Mouse (Mus musculus): ENCODE data around the gene Gigyf2. TPM values are rescaled to one million over a fixed set of nuclear protein-coding genes. Genes with fewer than 3 reads are reported as not detected.
A peak's percentile ranks its signal among the peaks of the same experiment; 100 is the strongest.

Gigyf2 gene
- polyA plus RNA-seq, 1 experiment from 2014 or later, result 41.6 TPM

- H3K36me3 ChIP-seq (ENCODE audit: control insufficient read depth, insufficient read depth, low read length), result no peaks in the 10 kb centered on the region
- no peak overlapping the region for H3K27ac ChIP-seq (replicated peaks; ENCODE audit: low read depth, low read length)
- DNase-seq (ENCODE audit: low spot score), result no peak
- no peaks in the 10 kb centered on the region for H3K4me1 ChIP-seq (ENCODE audit: control insufficient read depth, insufficient read depth, low read length)
- ATAC-seq (ENCODE audit: low read depth), result no peak
- H3K4me2 ChIP-seq (ENCODE audit: low read depth, low read length), result no peak overlapping the region
- no peak overlapping the region for H3K4me3 ChIP-seq (ENCODE audit: low read depth, low read length)
- H3K9me3 ChIP-seq (ENCODE audit: control insufficient read depth, low read length), result no peaks in the 10 kb centered on the region
- 81% methylated on average over 2 of the region's 2 CpGs for WGBS
- no peaks in the 10 kb centered on the region for H3K27me3 ChIP-seq (replicated peaks; ENCODE audit: control insufficient read depth, insufficient read depth, low read length)
- H3K9ac ChIP-seq (ENCODE audit: low read depth, low read length), result no peak overlapping the region
Observed at GRCm38 (mm10) chr1:87313116-87313515, 13.7 kb upstream of the Gigyf2 start.

GRCm38 (mm10) chr1:87313843-87314570 is 12.8 kb upstream of the Gigyf2 start:
- H3K9me3 ChIP-seq (ENCODE audit: control insufficient read depth, low read length), result 0 out of 2 replicates have a peak, but pooled peaks cover 1% of the 10 kb centered on the region
- no peak overlapping the region for H3K4me3 ChIP-seq (ENCODE audit: low read depth, low read length)
- H3K27ac ChIP-seq (replicated peaks; ENCODE audit: low read depth, low read length), result no peak overlapping the region
- DNase-seq (ENCODE audit: low spot score) (no peak), ATAC-seq (ENCODE audit: low read depth) (no peak)
- H3K4me1 ChIP-seq (ENCODE audit: control insufficient read depth, insufficient read depth, low read length), result no peaks in the 10 kb centered on the region
- no peak overlapping the region for H3K9ac ChIP-seq (ENCODE audit: low read depth, low read length)
- no peak overlapping the region for H3K4me2 ChIP-seq (ENCODE audit: low read depth, low read length)
- 91% methylated on average over 8 of the region's 8 CpGs for WGBS
- H3K27me3 ChIP-seq (replicated peaks; ENCODE audit: control insufficient read depth, insufficient read depth, low read length), result no peaks in the 10 kb centered on the region
- no peaks in the 10 kb centered on the region for H3K36me3 ChIP-seq (ENCODE audit: control insufficient read depth, insufficient read depth, low read length)

DNA sequence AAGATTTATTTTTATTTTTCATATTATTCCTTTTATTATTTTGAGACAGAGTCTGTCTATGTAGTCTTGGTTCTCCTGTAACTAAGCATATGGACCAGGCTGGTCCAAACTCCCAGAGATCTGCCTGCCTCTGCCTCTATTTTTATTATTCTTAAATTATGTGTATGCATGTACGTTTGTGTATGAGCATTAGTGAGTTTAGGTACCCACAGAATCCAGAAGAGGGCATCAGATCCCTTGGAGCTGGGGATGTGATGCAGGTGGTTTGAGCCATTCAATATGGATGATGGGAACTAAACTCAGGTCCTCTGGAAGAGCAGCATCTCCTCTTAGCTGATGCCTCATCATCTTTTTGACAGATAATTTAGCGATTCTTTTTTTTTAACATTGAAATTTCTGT is 11.4 kb upstream of the Gigyf2 start:
- H3K36me3 ChIP-seq (ENCODE audit: control insufficient read depth, insufficient read depth, low read length), result no peaks in the 10 kb centered on the region
- H3K4me3 ChIP-seq (ENCODE audit: low read depth, low read length), result no peak overlapping the region
- no peaks in the 10 kb centered on the region for H3K27me3 ChIP-seq (replicated peaks; ENCODE audit: control insufficient read depth, insufficient read depth, low read length)
- H3K27ac ChIP-seq (replicated peaks; ENCODE audit: low read depth, low read length), result no peak overlapping the region
- no peak for ATAC-seq (ENCODE audit: low read depth)
- no peaks in the 10 kb centered on the region for H3K4me1 ChIP-seq (ENCODE audit: control insufficient read depth, insufficient read depth, low read length)
- no peak for DNase-seq (ENCODE audit: low spot score)
- no peak overlapping the region for H3K9ac ChIP-seq (ENCODE audit: low read depth, low read length)
- WGBS, result 85% methylated on average over 2 of the region's 2 CpGs
- H3K9me3 ChIP-seq (ENCODE audit: control insufficient read depth, low read length), result peaks cover 15% of the 10 kb centered on the region
- H3K4me2 ChIP-seq (ENCODE audit: low read depth, low read length), result no peak overlapping the region

DNA sequence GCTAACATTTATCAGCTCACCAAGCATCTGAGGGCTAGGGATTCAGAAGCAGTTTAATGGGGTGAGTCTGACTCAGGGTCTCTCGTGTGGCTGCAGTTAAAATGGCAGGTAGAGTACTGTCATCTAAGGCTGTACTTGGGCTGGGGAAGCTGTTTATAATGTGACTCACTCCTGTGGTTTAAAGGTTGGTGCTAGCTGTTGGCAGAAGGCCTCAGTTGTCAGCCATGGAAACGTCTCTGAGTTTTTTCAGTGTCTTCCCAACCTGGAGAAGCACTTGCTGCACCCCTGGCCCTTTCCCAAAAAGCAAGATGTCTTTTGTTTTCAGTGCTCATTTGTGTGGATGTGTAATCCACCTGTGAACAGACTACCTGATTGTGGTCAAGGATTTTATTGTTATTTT is 10.9 kb upstream of the Gigyf2 start:
- Histone ChIP-seq H3K9ac (ENCODE audit: low read depth, low read length) (no peak overlapping the region), H3K36me3 (ENCODE audit: control insufficient read depth, insufficient read depth, low read length) (no peaks in the 10 kb centered on the region), H3K4me3 (ENCODE audit: low read depth, low read length) (no peak overlapping the region), H3K9me3 (ENCODE audit: control insufficient read depth, low read length) (peaks cover 19% of the 10 kb centered on the region), H3K4me1 (ENCODE audit: control insufficient read depth, insufficient read depth, low read length) (no peaks in the 10 kb centered on the region), H3K27me3 (replicated peaks; ENCODE audit: control insufficient read depth, insufficient read depth, low read length) (no peaks in the 10 kb centered on the region), H3K4me2 (ENCODE audit: low read depth, low read length) (no peak overlapping the region), H3K27ac (replicated peaks; ENCODE audit: low read depth, low read length) (no peak overlapping the region)
- 58% methylated on average over 2 of the region's 2 CpGs for WGBS
- no peak for DNase-seq (ENCODE audit: low spot score)
- no peak for ATAC-seq (ENCODE audit: low read depth)

DNA sequence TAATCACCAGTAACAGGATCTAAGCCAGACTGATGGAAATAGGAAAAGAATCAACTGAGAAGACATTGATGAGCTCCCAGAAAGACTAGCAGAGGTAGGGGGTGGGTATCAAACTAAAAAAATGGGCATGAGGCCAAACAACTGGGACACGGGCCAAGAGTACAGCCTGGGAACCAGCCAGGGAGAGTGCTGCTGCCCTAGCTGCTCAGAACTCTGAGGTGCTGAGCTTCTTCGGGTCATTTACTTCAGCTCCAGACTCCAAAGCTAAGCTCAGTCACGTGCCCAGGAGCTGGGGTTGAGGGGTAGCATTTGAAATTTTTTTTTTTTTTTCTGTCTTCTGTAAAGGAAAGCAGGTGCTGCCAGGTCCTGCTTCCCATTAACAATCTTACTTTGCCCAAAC is 10.1 kb upstream of the Gigyf2 start:
- Histone ChIP-seq H3K4me1 (ENCODE audit: control insufficient read depth, insufficient read depth, low read length) (no peaks in the 10 kb centered on the region), H3K4me2 (ENCODE audit: low read depth, low read length) (no peak overlapping the region), H3K9me3 (ENCODE audit: control insufficient read depth, low read length) (peaks cover 26% of the 10 kb centered on the region), H3K36me3 (ENCODE audit: control insufficient read depth, insufficient read depth, low read length) (no peaks in the 10 kb centered on the region), H3K27me3 (replicated peaks; ENCODE audit: control insufficient read depth, insufficient read depth, low read length) (no peaks in the 10 kb centered on the region), H3K4me3 (ENCODE audit: low read depth, low read length) (no peak overlapping the region), H3K27ac (replicated peaks; ENCODE audit: low read depth, low read length) (no peak overlapping the region), H3K9ac (ENCODE audit: low read depth, low read length) (no peak overlapping the region)
- peak; percentile 36 for DNase-seq (ENCODE audit: low spot score)
- 26% methylated on average over 3 of the region's 3 CpGs for WGBS
- peak; percentile 60; the same call in 1 of the 2 replicates for ATAC-seq (ENCODE audit: low read depth)

GRCm38 (mm10) chr1:87321071-87321470 is 5.7 kb upstream of the Gigyf2 start:
- 15% methylated on average over 1 of the region's 1 CpGs for WGBS
- H3K4me3 ChIP-seq (ENCODE audit: low read depth, low read length), result no peak overlapping the region
- DNase-seq (ENCODE audit: low spot score), result no peak
- no peaks in the 10 kb centered on the region for H3K27me3 ChIP-seq (replicated peaks; ENCODE audit: control insufficient read depth, insufficient read depth, low read length)
- no peak for ATAC-seq (ENCODE audit: low read depth)
- no peaks in the 10 kb centered on the region for H3K4me1 ChIP-seq (ENCODE audit: control insufficient read depth, insufficient read depth, low read length)
- H3K27ac ChIP-seq (replicated peaks; ENCODE audit: low read depth, low read length), result no peak overlapping the region
- H3K9ac ChIP-seq (ENCODE audit: low read depth, low read length), result no peak overlapping the region
- peaks cover 27% of the 10 kb centered on the region for H3K9me3 ChIP-seq (ENCODE audit: control insufficient read depth, low read length)
- no peaks in the 10 kb centered on the region for H3K36me3 ChIP-seq (ENCODE audit: control insufficient read depth, insufficient read depth, low read length)
- no peak overlapping the region for H3K4me2 ChIP-seq (ENCODE audit: low read depth, low read length)

GRCm38 (mm10) chr1:87322778-87323177 is 4.0 kb upstream of the Gigyf2 start:
- Histone ChIP-seq H3K4me2 (ENCODE audit: low read depth, low read length) (no peak overlapping the region), H3K9me3 (ENCODE audit: control insufficient read depth, low read length) (peaks cover 27% of the 10 kb centered on the region), H3K9ac (ENCODE audit: low read depth, low read length) (no peak overlapping the region), H3K4me3 (ENCODE audit: low read depth, low read length) (no peak overlapping the region), H3K36me3 (ENCODE audit: control insufficient read depth, insufficient read depth, low read length) (no peaks in the 10 kb centered on the region), H3K4me1 (ENCODE audit: control insufficient read depth, insufficient read depth, low read length) (0 out of 2 replicates have a peak, but pooled peaks cover under 1% of the 10 kb centered on the region), H3K27me3 (replicated peaks; ENCODE audit: control insufficient read depth, insufficient read depth, low read length) (no peaks in the 10 kb centered on the region), H3K27ac (replicated peaks; ENCODE audit: low read depth, low read length) (no peak overlapping the region)
- DNase-seq (ENCODE audit: low spot score) (no peak), ATAC-seq (ENCODE audit: low read depth) (no peak)
- 93% methylated on average over 3 of the region's 3 CpGs for WGBS

- H3K4me2 ChIP-seq (ENCODE audit: low read depth, low read length), result no peak overlapping the region
- H3K4me1 ChIP-seq (ENCODE audit: control insufficient read depth, insufficient read depth, low read length), result peaks cover 9% of the 10 kb centered on the region
- H3K36me3 ChIP-seq (ENCODE audit: control insufficient read depth, insufficient read depth, low read length), result no peaks in the 10 kb centered on the region
- no peak for ATAC-seq (ENCODE audit: low read depth)
- H3K4me3 ChIP-seq (ENCODE audit: low read depth, low read length), result no peak overlapping the region
- DNase-seq (ENCODE audit: low spot score), result no peak
- no peaks in the 10 kb centered on the region for H3K27me3 ChIP-seq (replicated peaks; ENCODE audit: control insufficient read depth, insufficient read depth, low read length)
- no peak overlapping the region for H3K27ac ChIP-seq (replicated peaks; ENCODE audit: low read depth, low read length)
- H3K9ac ChIP-seq (ENCODE audit: low read depth, low read length), result no peak overlapping the region
- H3K9me3 ChIP-seq (ENCODE audit: control insufficient read depth, low read length), result peaks cover 19% of the 10 kb centered on the region
Observed at GRCm38 (mm10) chr1:87324649-87325048, 2.1 kb upstream of the Gigyf2 start.
